Mouse (Mus musculus): ENCODE results near the gene Ssr2. TPM values are rescaled to one million over a fixed set of nuclear protein-coding genes. Genes with fewer than 3 reads are reported as not detected.

Ssr2 gene
- polyA plus RNA-seq, 1 experiment: 89.0 TPM

- H3K4me1 ChIP-seq (ENCODE audit: control insufficient read depth, insufficient read depth, insufficient read length, low read length): peaks cover 26% of the 10 kb centered on the region
- H3K27ac ChIP-seq (replicated peaks; ENCODE audit: low read depth, low read length): peak overlapping the region; percentile 91
- H3K4me3 ChIP-seq (ENCODE audit: insufficient read depth, low read depth, low read length): peak overlapping the region; percentile 62
Measured at GRCm38 (mm10) chr3:88616951-88617500, 41.4 kb downstream of the Ssr2 start.

- peaks cover 26% of the 10 kb centered on the region for H3K4me1 ChIP-seq (ENCODE audit: control insufficient read depth, insufficient read depth, insufficient read length, low read length)
- H3K4me3 ChIP-seq (ENCODE audit: insufficient read depth, low read depth, low read length): peak overlapping the region; percentile 40
- peak overlapping the region; percentile 65 for H3K27ac ChIP-seq (replicated peaks; ENCODE audit: low read depth, low read length)
Measured at GRCm38 (mm10) chr3:88618074-88618871, 42.6 kb downstream of the Ssr2 start.

GRCm38 (mm10) chr3:88619113-88620097 is 43.7 kb downstream of the Ssr2 start:
- H3K27ac ChIP-seq (replicated peaks; ENCODE audit: low read depth, low read length): peak overlapping the region; percentile 61

GRCm38 (mm10) chr3:88620146-88620991 is 44.7 kb downstream of the Ssr2 start:
- Histone ChIP-seq H3K4me1 (ENCODE audit: control insufficient read depth, insufficient read depth, insufficient read length, low read length) (peaks cover 39% of the 10 kb centered on the region), H3K27ac (replicated peaks; ENCODE audit: low read depth, low read length) (peak overlapping the region; percentile 93), H3K4me3 (ENCODE audit: insufficient read depth, low read depth, low read length) (peak overlapping the region; percentile 88)

More at GRCm38 (mm10) chr3:88619113-88620097, 43.7 kb downstream of the Ssr2 start:
- H3K4me1 ChIP-seq (ENCODE audit: control insufficient read depth, insufficient read depth, insufficient read length, low read length): peaks cover 34% of the 10 kb centered on the region
- peak overlapping the region; percentile 19 for H3K4me3 ChIP-seq (ENCODE audit: insufficient read depth, low read depth, low read length)

- H3K27ac ChIP-seq (replicated peaks; ENCODE audit: low read depth, low read length): peak overlapping the region; percentile 96
- peak overlapping the region; percentile 88 for H3K4me3 ChIP-seq (ENCODE audit: insufficient read depth, low read depth, low read length)
- H3K4me1 ChIP-seq (ENCODE audit: control insufficient read depth, insufficient read depth, insufficient read length, low read length): peaks cover 39% of the 10 kb centered on the region
Measured at GRCm38 (mm10) chr3:88620992-88621536, 45.4 kb downstream of the Ssr2 start.

- H3K27ac ChIP-seq (replicated peaks; ENCODE audit: low read depth, low read length): peak overlapping the region; percentile 98
- H3K4me3 ChIP-seq (ENCODE audit: insufficient read depth, low read depth, low read length): peak overlapping the region; percentile 88
- H3K4me1 ChIP-seq (ENCODE audit: control insufficient read depth, insufficient read depth, insufficient read length, low read length): peaks cover 41% of the 10 kb centered on the region
Measured at GRCm38 (mm10) chr3:88621537-88622112, 45.9 kb downstream of the Ssr2 start.

GRCm38 (mm10) chr3:88622113-88622940 is 46.7 kb downstream of the Ssr2 start:
- peaks cover 40% of the 10 kb centered on the region for H3K4me1 ChIP-seq (ENCODE audit: control insufficient read depth, insufficient read depth, insufficient read length, low read length)
- peak overlapping the region; percentile 88 for H3K4me3 ChIP-seq (ENCODE audit: insufficient read depth, low read depth, low read length)
- peak overlapping the region; percentile 98 for H3K27ac ChIP-seq (replicated peaks; ENCODE audit: low read depth, low read length)

- peaks cover 41% of the 10 kb centered on the region for H3K4me1 ChIP-seq (ENCODE audit: control insufficient read depth, insufficient read depth, insufficient read length, low read length)
- peak overlapping the region; percentile 88 for H3K4me3 ChIP-seq (ENCODE audit: insufficient read depth, low read depth, low read length)
- H3K27ac ChIP-seq (replicated peaks; ENCODE audit: low read depth, low read length): peak overlapping the region; percentile 88
Measured at GRCm38 (mm10) chr3:88622941-88623345, 47.3 kb downstream of the Ssr2 start.

GRCm38 (mm10) chr3:88623346-88624135 is 47.9 kb downstream of the Ssr2 start:
- Histone ChIP-seq H3K27ac (replicated peaks; ENCODE audit: low read depth, low read length) (peak overlapping the region; percentile 88), H3K4me1 (ENCODE audit: control insufficient read depth, insufficient read depth, insufficient read length, low read length) (peaks cover 44% of the 10 kb centered on the region), H3K4me3 (ENCODE audit: insufficient read depth, low read depth, low read length) (peak overlapping the region; percentile 88)

GRCm38 (mm10) chr3:88624324-88624723 is 48.6 kb downstream of the Ssr2 start:
- peak overlapping the region; percentile 88 for H3K27ac ChIP-seq (replicated peaks; ENCODE audit: low read depth, low read length)
- peaks cover 50% of the 10 kb centered on the region for H3K4me1 ChIP-seq (ENCODE audit: control insufficient read depth, insufficient read depth, insufficient read length, low read length)
- H3K4me3 ChIP-seq (ENCODE audit: insufficient read depth, low read depth, low read length): peak overlapping the region; percentile 88

- peaks cover 49% of the 10 kb centered on the region for H3K4me1 ChIP-seq (ENCODE audit: control insufficient read depth, insufficient read depth, insufficient read length, low read length)
- H3K27ac ChIP-seq (replicated peaks; ENCODE audit: low read depth, low read length): peak overlapping the region; percentile 88
- peak overlapping the region; percentile 88 for H3K4me3 ChIP-seq (ENCODE audit: insufficient read depth, low read depth, low read length)
Measured at GRCm38 (mm10) chr3:88624951-88625350, 49.3 kb downstream of the Ssr2 start.

- Histone ChIP-seq H3K4me3 (ENCODE audit: insufficient read depth, low read depth, low read length) (no peak overlapping the region), H3K27ac (replicated peaks; ENCODE audit: low read depth, low read length) (peak overlapping the region; percentile 18; the same call in 1 of the 2 replicates), H3K4me1 (ENCODE audit: control insufficient read depth, insufficient read depth, insufficient read length, low read length) (peaks cover 50% of the 10 kb centered on the region)
Measured at GRCm38 (mm10) chr3:88625531-88625930, 49.9 kb downstream of the Ssr2 start.
